Mouse (Mus musculus): Measurements from ENCODE around the gene Tcte3. TPM values are rescaled to one million over a fixed set of nuclear protein-coding genes. Genes with fewer than 3 reads are reported as not detected.
A peak's percentile ranks its signal among the peaks of the same experiment; 100 is the strongest.
"Not testable (repeated sequence)": the region's sequence is repeated elsewhere in the genome, so short reads cannot be mapped to it uniquely, and the experiment has no call there.

Tcte3 gene
- polyA plus RNA-seq, 1 experiment, result 0.35 TPM

DNA sequence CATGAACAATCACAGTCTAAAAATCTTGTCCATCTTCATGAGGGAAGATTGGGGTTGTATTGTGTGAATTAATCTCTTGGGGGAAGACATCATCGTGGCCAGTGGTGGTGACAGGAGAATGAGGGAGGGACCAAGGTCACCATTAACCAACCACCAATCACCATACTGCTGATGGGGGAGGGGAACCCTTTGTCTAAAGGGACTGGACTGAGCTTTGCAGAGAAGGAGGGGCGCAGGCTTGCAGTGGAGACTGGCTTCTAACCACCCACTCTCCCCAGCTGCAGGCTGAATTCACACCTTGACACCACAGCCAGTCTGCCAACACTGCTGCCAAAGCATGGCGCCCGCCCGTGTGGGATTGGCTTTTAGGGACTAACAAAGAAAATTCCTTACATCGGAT, 24.8 kb upstream of the Tcte3 start:
- Histone ChIP-seq H3ac (ENCODE audit: control insufficient read depth, insufficient read length, low read depth) (no peak overlapping the region), H3K79me2 (ENCODE audit: control insufficient read depth, insufficient read depth) (no peaks in the 10 kb centered on the region), H3K27me3 (ENCODE audit: control insufficient read depth, insufficient read depth, insufficient read length) (no peaks in the 10 kb centered on the region), H3K36me3 (ENCODE audit: control insufficient read depth, insufficient read depth) (peaks cover 12% of the 10 kb centered on the region), H3K79me3 (ENCODE audit: low read depth) (no peaks in the 10 kb centered on the region), H3K4me3 (ENCODE audit: insufficient read depth, poor library complexity, severe bottlenecking) (no peak overlapping the region)
- no peak for TF ChIP-seq USF1 (IDR thresholded peaks at IDR 0.05; ENCODE audit: low read depth)
- TF ChIP-seq CEBPB (IDR thresholded peaks at IDR 0.05; ENCODE audit: low read depth), result no peak
- no peak for TF ChIP-seq MYOD1 (IDR thresholded peaks at IDR 0.05; ENCODE audit: control insufficient read depth, insufficient read length, low read depth)
- TF ChIP-seq FOSL1 (IDR thresholded peaks at IDR 0.05; ENCODE audit: insufficient read depth, low read length, poor library complexity, severe bottlenecking), result no peak
- no peak for TF ChIP-seq MYOG (IDR thresholded peaks at IDR 0.05; ENCODE audit: control insufficient read depth, extremely low read depth, insufficient read length)
- no peak for TF ChIP-seq MAX (IDR thresholded peaks at IDR 0.05)
- TF ChIP-seq CTCF (IDR thresholded peaks at IDR 0.05; ENCODE audit: control insufficient read depth, insufficient read depth, insufficient read length), result no peak

DNA sequence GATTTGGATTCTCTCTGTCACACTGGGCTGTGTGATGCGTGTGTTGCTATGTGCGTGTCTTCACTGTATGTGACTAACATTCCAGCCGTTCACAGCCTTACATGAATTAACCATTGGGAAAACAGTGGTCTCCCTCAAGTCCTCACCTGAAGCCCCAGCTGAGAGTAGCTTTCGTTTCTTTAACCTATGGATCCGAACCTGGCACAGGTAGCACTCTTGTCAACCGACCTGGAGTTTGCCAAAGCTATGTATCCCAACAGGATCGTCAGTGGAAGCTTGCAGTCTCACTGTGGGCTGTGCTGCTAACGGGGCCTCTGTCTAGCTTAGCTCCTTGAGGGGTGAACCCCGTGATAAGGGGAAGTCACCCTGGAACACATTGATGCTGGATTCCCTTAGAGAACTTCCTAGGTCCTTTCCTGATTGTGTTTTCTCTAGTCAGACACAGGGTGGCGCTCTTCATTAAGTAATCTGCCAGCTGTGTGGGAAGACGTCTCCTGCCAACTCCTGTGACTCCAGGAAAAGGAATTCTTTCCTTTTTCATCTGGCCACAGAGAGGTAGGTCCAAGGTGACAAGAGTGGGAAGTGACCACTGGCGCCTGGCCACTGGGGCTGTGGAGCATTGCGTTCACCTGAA, 24.2 kb upstream of the Tcte3 start:
- Histone ChIP-seq H3K36me3 (ENCODE audit: control insufficient read depth, insufficient read depth) (peaks cover 12% of the 10 kb centered on the region), H3K79me3 (ENCODE audit: low read depth) (no peaks in the 10 kb centered on the region), H3K27me3 (ENCODE audit: control insufficient read depth, insufficient read depth, insufficient read length) (no peaks in the 10 kb centered on the region), H3K79me2 (ENCODE audit: control insufficient read depth, insufficient read depth) (no peaks in the 10 kb centered on the region), H3ac (ENCODE audit: control insufficient read depth, insufficient read length, low read depth) (no peak overlapping the region), H3K4me3 (ENCODE audit: insufficient read depth, poor library complexity, severe bottlenecking) (no peak overlapping the region)
- TF ChIP-seq CEBPB (IDR thresholded peaks at IDR 0.05; ENCODE audit: low read depth) (no peak), CTCF (IDR thresholded peaks at IDR 0.05; ENCODE audit: control insufficient read depth, insufficient read depth, insufficient read length) (peak; percentile 37), USF1 (IDR thresholded peaks at IDR 0.05; ENCODE audit: low read depth) (no peak)

DNA sequence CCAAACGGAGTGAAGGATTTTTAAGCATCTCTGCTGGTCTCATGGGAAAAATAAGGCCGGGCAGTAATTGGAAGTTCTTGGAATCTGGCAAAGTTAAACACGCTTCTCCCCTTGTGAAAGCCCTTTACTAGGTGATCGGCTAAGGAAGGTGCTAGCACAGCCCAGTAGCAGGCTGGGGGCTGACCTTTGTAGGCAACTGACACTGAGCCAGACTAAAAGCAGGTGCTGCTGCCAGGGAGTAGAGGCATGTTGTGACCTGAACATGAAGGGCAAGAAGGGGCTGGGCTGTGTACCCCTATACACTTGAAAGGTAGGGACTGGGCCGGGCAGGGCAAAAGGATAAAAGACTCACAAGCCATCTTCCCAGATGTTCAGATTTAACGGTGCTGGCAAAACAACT, 19.1 kb upstream of the Tcte3 start:
- Histone ChIP-seq H3K27me3 (ENCODE audit: control insufficient read depth, insufficient read depth, insufficient read length) (no peaks in the 10 kb centered on the region), H3K4me3 (ENCODE audit: insufficient read depth, poor library complexity, severe bottlenecking) (no peak overlapping the region)

DNA sequence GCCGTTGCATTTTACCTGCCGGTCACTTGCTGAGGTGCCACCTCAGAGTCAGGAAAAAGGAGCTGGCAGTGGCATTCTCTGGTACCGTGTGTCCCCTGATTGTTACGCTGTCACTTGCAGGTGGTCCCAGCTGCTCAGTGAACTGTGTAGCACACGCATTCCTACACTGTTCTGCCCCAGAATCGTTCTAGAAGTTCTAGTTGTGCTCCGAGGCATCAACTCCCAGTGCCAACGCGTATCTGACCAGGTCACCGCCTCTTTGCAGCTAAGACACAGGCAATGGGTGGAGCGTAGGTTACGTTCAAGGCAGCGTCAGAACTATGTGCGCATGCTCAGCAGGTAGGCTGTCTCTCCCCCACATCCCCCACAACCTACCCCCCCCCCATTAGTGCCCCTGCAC, 18.4 kb upstream of the Tcte3 start:
- peaks cover 27% of the 10 kb centered on the region for H3K36me3 ChIP-seq (ENCODE audit: control insufficient read depth, insufficient read depth)

More for the DNA sequence above, 19.1 kb upstream of the Tcte3 start:
- H3K79me2 ChIP-seq (ENCODE audit: control insufficient read depth, insufficient read depth), result no peaks in the 10 kb centered on the region
- H3K79me3 ChIP-seq (ENCODE audit: low read depth), result no peaks in the 10 kb centered on the region
- no peak overlapping the region for H3ac ChIP-seq (ENCODE audit: control insufficient read depth, insufficient read length, low read depth)
- H3K36me3 ChIP-seq (ENCODE audit: control insufficient read depth, insufficient read depth), result peaks cover 27% of the 10 kb centered on the region
- TF ChIP-seq CEBPB (IDR thresholded peaks at IDR 0.05; ENCODE audit: low read depth) (no peak), MAX (IDR thresholded peaks at IDR 0.05) (no peak), MYOD1 (IDR thresholded peaks at IDR 0.05; ENCODE audit: control insufficient read depth, insufficient read length, low read depth) (no peak), FOSL1 (IDR thresholded peaks at IDR 0.05; ENCODE audit: insufficient read depth, low read length, poor library complexity, severe bottlenecking) (no peak), USF1 (IDR thresholded peaks at IDR 0.05; ENCODE audit: low read depth) (no peak), MYOG (IDR thresholded peaks at IDR 0.05; ENCODE audit: control insufficient read depth, extremely low read depth, insufficient read length) (no peak), CTCF (IDR thresholded peaks at IDR 0.05; ENCODE audit: control insufficient read depth, insufficient read depth, insufficient read length) (no peak)

DNA sequence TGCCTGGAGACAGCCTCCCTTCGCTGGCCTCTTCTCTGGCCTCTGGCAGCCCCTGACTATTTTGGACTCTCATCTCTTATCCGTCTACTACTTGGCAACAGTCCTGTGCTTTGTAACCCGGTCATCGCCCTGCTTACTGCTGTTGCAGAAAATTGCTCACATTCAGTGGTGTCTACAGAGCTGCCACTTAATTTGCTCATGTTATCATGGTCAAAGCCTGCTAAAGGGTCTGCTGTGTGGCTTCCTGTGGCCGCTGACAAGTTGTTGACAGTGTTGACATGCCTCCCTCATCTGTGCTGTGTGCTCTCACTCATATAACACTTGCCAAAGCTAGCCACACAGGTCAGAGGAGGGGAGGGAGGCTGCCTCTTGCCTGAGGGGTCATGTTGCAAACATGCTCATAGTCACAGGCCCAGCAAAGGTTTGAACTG, 16.9 kb upstream of the Tcte3 start:
- Histone ChIP-seq H3K79me3 (ENCODE audit: low read depth) (peaks cover 2% of the 10 kb centered on the region), H3ac (ENCODE audit: control insufficient read depth, insufficient read length, low read depth) (no peak overlapping the region), H3K79me2 (ENCODE audit: control insufficient read depth, insufficient read depth) (no peaks in the 10 kb centered on the region), H3K36me3 (ENCODE audit: control insufficient read depth, insufficient read depth) (peaks cover 20% of the 10 kb centered on the region), H3K27me3 (ENCODE audit: control insufficient read depth, insufficient read depth, insufficient read length) (no peaks in the 10 kb centered on the region), H3K4me3 (ENCODE audit: insufficient read depth, poor library complexity, severe bottlenecking) (no peak overlapping the region)
- no peak for TF ChIP-seq MYOG (IDR thresholded peaks at IDR 0.05; ENCODE audit: control insufficient read depth, extremely low read depth, insufficient read length)
- TF ChIP-seq CTCF (IDR thresholded peaks at IDR 0.05; ENCODE audit: control insufficient read depth, insufficient read depth, insufficient read length), result no peak
- TF ChIP-seq MYOD1 (IDR thresholded peaks at IDR 0.05; ENCODE audit: control insufficient read depth, insufficient read length, low read depth), result no peak
- no peak for TF ChIP-seq FOSL1 (IDR thresholded peaks at IDR 0.05; ENCODE audit: insufficient read depth, low read length, poor library complexity, severe bottlenecking)
- TF ChIP-seq CEBPB (IDR thresholded peaks at IDR 0.05; ENCODE audit: low read depth), result no peak
- no peak for TF ChIP-seq MAX (IDR thresholded peaks at IDR 0.05)
- no peak for TF ChIP-seq USF1 (IDR thresholded peaks at IDR 0.05; ENCODE audit: low read depth)

More for the DNA sequence above, 18.4 kb upstream of the Tcte3 start:
- H3ac ChIP-seq (ENCODE audit: control insufficient read depth, insufficient read length, low read depth), result no peak overlapping the region
- no peaks in the 10 kb centered on the region for H3K27me3 ChIP-seq (ENCODE audit: control insufficient read depth, insufficient read depth, insufficient read length)
- no peak for TF ChIP-seq CTCF (IDR thresholded peaks at IDR 0.05; ENCODE audit: control insufficient read depth, insufficient read depth, insufficient read length)
- no peak for TF ChIP-seq MYOD1 (IDR thresholded peaks at IDR 0.05; ENCODE audit: control insufficient read depth, insufficient read length, low read depth)
- TF ChIP-seq USF1 (IDR thresholded peaks at IDR 0.05; ENCODE audit: low read depth), result no peak
- TF ChIP-seq MYOG (IDR thresholded peaks at IDR 0.05; ENCODE audit: control insufficient read depth, extremely low read depth, insufficient read length), result no peak
- no peak for TF ChIP-seq MAX (IDR thresholded peaks at IDR 0.05)
- TF ChIP-seq CEBPB (IDR thresholded peaks at IDR 0.05; ENCODE audit: low read depth), result no peak
- no peak for TF ChIP-seq FOSL1 (IDR thresholded peaks at IDR 0.05; ENCODE audit: insufficient read depth, low read length, poor library complexity, severe bottlenecking)
- no peaks in the 10 kb centered on the region for H3K79me2 ChIP-seq (ENCODE audit: control insufficient read depth, insufficient read depth)
- H3K4me3 ChIP-seq (ENCODE audit: insufficient read depth, poor library complexity, severe bottlenecking), result no peak overlapping the region
- peaks cover 1% of the 10 kb centered on the region for H3K79me3 ChIP-seq (ENCODE audit: low read depth)

DNA sequence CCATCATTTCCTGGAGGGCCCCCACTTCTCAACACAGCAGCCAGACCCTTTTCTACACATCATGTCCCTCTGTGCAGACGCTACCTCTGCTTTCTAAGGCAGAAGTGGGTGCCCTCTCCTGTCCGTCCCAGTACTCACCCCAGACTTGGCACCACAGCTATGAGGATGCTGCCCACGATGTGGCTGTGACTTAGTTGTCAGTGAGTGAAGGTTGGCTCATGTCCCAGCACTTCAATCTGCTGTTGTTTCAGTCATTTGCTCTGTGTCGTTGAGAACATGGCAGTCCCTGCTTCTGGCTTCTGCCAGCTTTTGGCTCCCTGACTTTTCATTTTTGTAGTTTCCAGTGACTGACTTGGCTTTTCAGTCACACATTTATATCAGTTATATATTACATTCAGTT, 14.6 kb upstream of the Tcte3 start:
- Histone ChIP-seq H3ac (ENCODE audit: control insufficient read depth, insufficient read length, low read depth) (no peak overlapping the region), H3K79me2 (ENCODE audit: control insufficient read depth, insufficient read depth) (no peaks in the 10 kb centered on the region), H3K36me3 (ENCODE audit: control insufficient read depth, insufficient read depth) (peaks cover 15% of the 10 kb centered on the region), H3K4me3 (ENCODE audit: insufficient read depth, poor library complexity, severe bottlenecking) (no peak overlapping the region), H3K79me3 (ENCODE audit: low read depth) (peaks cover 2% of the 10 kb centered on the region), H3K27me3 (ENCODE audit: control insufficient read depth, insufficient read depth, insufficient read length) (no peaks in the 10 kb centered on the region)
- TF ChIP-seq MYOD1 (IDR thresholded peaks at IDR 0.05; ENCODE audit: control insufficient read depth, insufficient read length, low read depth), result no peak
- TF ChIP-seq CTCF (IDR thresholded peaks at IDR 0.05; ENCODE audit: control insufficient read depth, insufficient read depth, insufficient read length), result no peak
- TF ChIP-seq FOSL1 (IDR thresholded peaks at IDR 0.05; ENCODE audit: insufficient read depth, low read length, poor library complexity, severe bottlenecking), result no peak
- no peak for TF ChIP-seq MYOG (IDR thresholded peaks at IDR 0.05; ENCODE audit: control insufficient read depth, extremely low read depth, insufficient read length)
- TF ChIP-seq USF1 (IDR thresholded peaks at IDR 0.05; ENCODE audit: low read depth), result no peak
- no peak for TF ChIP-seq CEBPB (IDR thresholded peaks at IDR 0.05; ENCODE audit: low read depth)
- no peak for TF ChIP-seq MAX (IDR thresholded peaks at IDR 0.05)

DNA sequence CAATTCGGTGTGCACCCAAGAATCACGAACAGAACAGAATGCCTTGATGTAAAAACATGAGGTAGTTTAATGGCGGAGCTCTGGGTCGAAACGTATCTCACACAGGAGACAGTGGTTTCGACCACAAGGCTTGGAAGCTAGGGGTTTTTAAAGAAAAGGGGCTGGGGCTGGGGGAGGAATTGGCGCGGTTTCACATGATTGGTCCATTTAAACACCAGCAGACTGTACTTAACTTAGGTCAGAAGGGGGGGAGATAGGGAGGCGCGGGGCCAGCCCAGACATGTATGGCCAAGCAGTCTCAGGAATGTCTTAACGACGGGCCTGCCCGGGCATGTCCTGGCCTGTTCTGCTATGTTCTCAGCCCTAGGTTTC, 12.5 kb upstream of the Tcte3 start:
- H3K27me3 ChIP-seq (ENCODE audit: control insufficient read depth, insufficient read depth, insufficient read length); H3K79me2 ChIP-seq (ENCODE audit: control insufficient read depth, insufficient read depth); H3ac ChIP-seq (ENCODE audit: control insufficient read depth, insufficient read length, low read depth); H3K36me3 ChIP-seq (ENCODE audit: control insufficient read depth, insufficient read depth); H3K4me3 ChIP-seq (ENCODE audit: insufficient read depth, poor library complexity, severe bottlenecking); H3K79me3 ChIP-seq (ENCODE audit: low read depth): not testable (repeated sequence)

DNA sequence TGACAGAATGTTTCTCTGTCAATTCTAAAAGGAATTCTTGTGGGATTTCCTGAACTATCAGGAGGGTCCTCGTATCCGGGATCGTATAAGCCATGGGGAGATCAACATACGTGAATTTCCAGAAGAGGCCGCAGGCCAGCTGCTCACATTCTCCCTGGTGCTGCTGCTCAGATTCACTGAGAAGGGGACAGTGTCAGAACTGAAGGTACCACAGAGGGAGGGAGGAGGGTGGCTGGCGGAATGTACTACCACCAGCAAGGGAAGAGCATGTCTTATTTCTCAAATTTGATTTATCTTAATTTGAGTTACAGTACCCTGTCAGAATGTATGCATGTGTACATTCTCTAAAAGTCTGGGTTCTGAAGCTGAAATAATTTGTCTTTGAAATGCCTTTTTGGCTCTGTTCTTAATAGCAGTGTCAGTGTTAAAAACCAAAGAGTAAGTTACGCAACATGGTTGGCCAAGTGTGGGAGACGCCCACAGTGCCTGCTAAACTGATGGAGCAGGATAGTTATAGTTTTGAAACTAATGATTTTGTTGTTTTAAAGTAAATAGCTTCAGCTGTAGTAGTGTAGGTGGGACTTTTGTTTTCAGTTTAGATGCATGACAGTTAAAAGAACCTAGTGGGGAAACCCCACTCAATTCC, 12.0 kb upstream of the Tcte3 start:
- H3ac ChIP-seq (ENCODE audit: control insufficient read depth, insufficient read length, low read depth), result not testable (repeated sequence)

More for the DNA sequence above, 12.0 kb upstream of the Tcte3 start:
- H3K27me3 ChIP-seq (ENCODE audit: control insufficient read depth, insufficient read depth, insufficient read length); H3K36me3 ChIP-seq (ENCODE audit: control insufficient read depth, insufficient read depth); H3K79me2 ChIP-seq (ENCODE audit: control insufficient read depth, insufficient read depth); H3K79me3 ChIP-seq (ENCODE audit: low read depth); H3K4me3 ChIP-seq (ENCODE audit: insufficient read depth, poor library complexity, severe bottlenecking): not testable (repeated sequence)

Measured in C2C12 (cell line).